Mouse (Mus musculus) heart, embryonic 15.5 days (tissue): Measurements from ENCODE around the gene Rnf225. TPM values are rescaled to one million over a fixed set of nuclear protein-coding genes. Genes with fewer than 3 reads are reported as not detected.
A peak's percentile ranks its signal among the peaks of the same experiment; 100 is the strongest.
"Not testable (repeated sequence)": the region's sequence is repeated elsewhere in the genome, so short reads cannot be mapped to it uniquely, and the experiment has no call there.

Experiments used
- ATAC-seq: fragments of 200-750 bp; cut with Nextera tagmentation; replicated peaks from 2 replicates; pipeline ENCODE4 v1.8.0; 2017; ENCODE audit warnings: low read depth, moderate TSS enrichment; ENCODE audit not compliant: insufficient number of reproducible peaks, insufficient read depth, low FRiP score
- H3K27ac ChIP-seq: fragments of 300-500 bp; sonication (generic); 2 replicates; pipeline ENCODE4 v1.5.1; 2015; ENCODE audit warnings: mild to moderate bottlenecking, inconsistent platforms
- H3K27me3 ChIP-seq: fragments of 300-500 bp; sonication (generic); 2 replicates; pipeline ENCODE4 v1.6.1; 2015; ENCODE audit warnings: inconsistent platforms
- H3K36me3 ChIP-seq: fragments of 300-500 bp; sonication (generic); 2 replicates; pipeline ENCODE4 v1.6.1; 2015; ENCODE audit warnings: mild to moderate bottlenecking, inconsistent platforms
- H3K4me1 ChIP-seq: fragments of 300-500 bp; sonication (generic); replicated peaks from 2 replicates; pipeline ENCODE4 v1.6.1; 2015; ENCODE audit warnings: inconsistent platforms
- H3K4me2 ChIP-seq: fragments of 300-500 bp; sonication (generic); 2 replicates; pipeline ENCODE4 v1.6.1; 2015; ENCODE audit warnings: inconsistent platforms, mild to moderate bottlenecking, moderate library complexity
- H3K4me3 ChIP-seq: fragments of 300-500 bp; sonication (generic); 2 replicates; pipeline ENCODE4 v1.5.1; 2015; ENCODE audit warnings: mild to moderate bottlenecking, inconsistent platforms
- H3K9ac ChIP-seq: fragments of 300-500 bp; sonication (generic); 2 replicates; pipeline ENCODE4 v1.6.1; 2015; ENCODE audit warnings: mild to moderate bottlenecking, inconsistent platforms
- H3K9me3 ChIP-seq: fragments of 300-500 bp; sonication (generic); replicated peaks from 2 replicates; pipeline ENCODE4 v1.6.1; 2016; ENCODE audit warnings: inconsistent platforms
- WGBS: fragments of 180-500 bp; shearing (Covaris S2); methylation state at CpG from one replicate; pipeline ENCODE4 v1.1.7; 2015; ENCODE audit warnings: mixed read lengths; 5-methylcytosine and 5-hydroxymethylcytosine counted together
- polyA plus RNA-seq: library from polyadenylated mRNA; unstranded; fragments of >200 nt; fragmentation: Nextera tagmentation; extraction: Ambion mirVana; gene quantifications from 2 replicates; pipeline ENCODE4 v1.2.1, GENCODE M21; 2015

Rnf225 gene
- 0.47 and 0.49 TPM in 2 replicates for polyA plus RNA-seq

DNA sequence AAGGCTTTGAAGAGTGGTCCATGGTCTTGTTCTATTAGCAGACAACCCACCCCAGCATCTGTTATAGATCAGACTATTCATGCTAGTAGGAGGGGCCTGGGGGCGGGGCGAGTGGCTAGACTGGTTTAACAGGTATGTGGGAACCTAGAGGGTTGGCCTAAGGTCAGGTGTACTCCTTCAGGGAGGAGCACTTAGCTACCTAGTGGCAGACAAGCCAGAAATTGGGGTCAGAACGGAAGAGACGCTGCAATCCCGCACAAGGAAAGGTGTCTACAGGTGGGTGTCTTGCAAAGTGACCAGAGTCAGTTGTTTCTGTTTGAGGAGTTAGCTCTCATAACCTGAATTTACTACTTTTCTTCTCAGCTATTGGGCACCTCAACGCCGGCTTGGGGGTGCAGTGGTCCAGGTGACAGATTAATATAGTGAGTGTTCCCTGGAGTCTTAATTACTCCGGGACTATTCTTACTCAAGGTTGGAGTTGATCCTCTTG is at the start of gene Rnf225:
Gene Rnf225 (plus strand): TSS at position 226 of the 490 bp plus-strand sequence.
- Histone ChIP-seq H3K9me3 (no peaks in the 10 kb centered on the region), H3K9ac (peak within 1 kb of the TSS; percentile 67), H3K4me2 (peak within 1 kb of the TSS; percentile 84), H3K4me1 (peaks cover 23% of the 10 kb centered on the region), H3K27me3 (no peaks in the 10 kb centered on the region), H3K36me3 (peaks cover 43% of the 10 kb centered on the region), H3K27ac (no peak within 1 kb of the TSS), H3K4me3 (peak within 1 kb of the TSS; percentile 48)
- no peak for ATAC-seq
- WGBS: 25% methylated on average over 8 of the region's 8 CpGs

DNA sequence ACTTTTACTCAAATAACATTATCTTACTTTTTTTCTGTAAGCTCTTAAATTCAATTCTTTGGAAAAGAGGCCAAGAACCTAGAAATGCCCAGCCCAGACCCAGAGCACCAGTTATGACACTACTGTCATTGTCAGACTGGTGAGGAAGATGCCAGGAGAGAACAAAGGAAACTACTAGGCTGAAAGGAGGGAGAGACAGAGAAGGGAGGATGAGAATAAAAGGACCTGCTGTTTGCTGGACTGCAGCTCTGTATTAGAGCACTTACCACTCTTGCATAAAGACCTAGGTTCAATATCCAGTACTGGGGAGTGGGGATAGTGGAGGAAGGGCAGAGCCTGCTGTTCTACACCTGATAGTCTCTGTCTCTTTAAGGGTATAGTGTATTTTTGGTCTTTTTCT is 47.2 kb upstream of the Rnf225 start:
- H3K4me1 ChIP-seq: peaks cover 8% of the 10 kb centered on the region
- no peak overlapping the region for H3K4me3 ChIP-seq
- no peak overlapping the region for H3K27ac ChIP-seq
- H3K27me3 ChIP-seq: no peaks in the 10 kb centered on the region
- peaks cover 7% of the 10 kb centered on the region; the same call in 1 of the 2 replicates for H3K36me3 ChIP-seq
- no peak overlapping the region for H3K9ac ChIP-seq
- no peak overlapping the region for H3K4me2 ChIP-seq
- ATAC-seq: no peak
- no peaks in the 10 kb centered on the region; the same call in 1 of the 2 replicates for H3K9me3 ChIP-seq

DNA sequence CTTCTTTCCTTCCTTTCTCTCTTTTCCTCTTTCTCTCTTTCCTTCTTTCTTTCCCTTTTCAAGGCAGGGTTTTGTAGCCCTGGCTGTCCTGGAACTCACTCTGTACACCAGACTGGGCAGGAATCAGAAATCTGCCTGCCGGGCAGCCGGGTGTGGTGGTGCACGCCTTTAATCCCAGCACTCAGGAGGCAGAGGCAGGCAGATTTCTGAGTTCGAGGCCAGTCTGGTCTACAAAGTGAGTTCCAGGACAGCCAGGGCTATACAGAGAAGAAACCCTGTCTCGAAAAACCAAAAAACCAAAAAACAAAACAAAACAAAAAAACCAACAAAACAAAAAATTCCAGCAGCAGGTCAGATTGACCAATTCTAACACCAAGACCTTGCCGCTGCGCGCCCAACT is 46.7 kb upstream of the Rnf225 start:
- peak overlapping the region; percentile 84 for H3K4me3 ChIP-seq
- not testable (repeated sequence) for ATAC-seq, H3K9me3 ChIP-seq, H3K4me1 ChIP-seq, H3K27me3 ChIP-seq, H3K27ac ChIP-seq
- peak overlapping the region; percentile 18; the same call in 1 of the 2 replicates for H3K9ac ChIP-seq
- WGBS: 41% methylated on average over 8 of the region's 8 CpGs
- H3K4me2 ChIP-seq: peak overlapping the region; percentile 74
- H3K36me3 ChIP-seq: peaks cover 12% of the 10 kb centered on the region

DNA sequence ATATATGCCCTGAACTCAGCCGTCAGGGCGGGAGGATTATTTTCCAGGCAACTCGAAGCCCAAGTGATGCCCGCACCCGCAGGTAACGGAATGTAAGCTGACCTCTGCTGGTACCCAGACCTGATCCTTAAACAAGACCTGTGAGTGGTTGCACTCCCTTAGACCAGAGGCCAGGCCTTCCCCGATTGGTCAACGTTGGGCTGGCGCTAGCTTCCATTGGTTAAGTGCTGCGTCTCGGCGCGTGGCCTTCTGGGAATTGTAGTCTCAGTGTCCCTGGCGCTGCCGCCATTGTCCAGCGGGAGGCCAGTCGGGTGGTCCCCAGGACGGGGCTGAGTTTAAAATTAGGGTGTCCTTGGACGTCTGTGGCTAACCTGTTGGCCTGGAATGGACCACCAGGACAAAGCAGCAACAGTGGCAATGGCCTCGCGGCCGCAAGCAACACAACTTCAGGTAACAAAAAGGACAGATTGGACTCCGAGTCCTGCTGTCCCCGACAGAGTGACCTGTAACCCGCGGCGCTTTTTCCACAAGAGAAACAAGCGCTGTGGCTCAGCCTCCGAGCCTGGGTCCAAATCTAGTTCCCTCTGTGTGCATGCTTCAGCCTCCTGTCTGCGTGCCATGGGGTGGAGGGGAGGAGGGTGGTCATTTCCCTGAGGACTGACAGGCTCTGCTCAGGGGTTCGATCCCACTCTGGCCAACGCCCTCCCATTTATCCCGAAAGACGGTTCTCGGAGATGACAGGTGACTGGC is 46.1 kb upstream of the Rnf225 start, which contains the start of gene Zfp128:
Gene Zfp128 (plus strand): TSS at position 267 of the 750 bp plus-strand sequence.
- peaks cover 18% of the 10 kb centered on the region for H3K36me3 ChIP-seq
- peak within 1 kb of the TSS; percentile 71 for H3K9ac ChIP-seq
- H3K4me1 ChIP-seq: peaks cover 8% of the 10 kb centered on the region
- under 1% methylated on average over 35 of the region's 35 CpGs for WGBS
- H3K9me3 ChIP-seq: no peaks in the 10 kb centered on the region; the same call in 1 of the 2 replicates
- peak within 1 kb of the TSS; percentile 84 for H3K4me3 ChIP-seq
- H3K27me3 ChIP-seq: no peaks in the 10 kb centered on the region
- peak within 1 kb of the TSS; percentile 38 for H3K27ac ChIP-seq
- H3K4me2 ChIP-seq: peak within 1 kb of the TSS; percentile 74
- peak; percentile 100 for ATAC-seq

DNA sequence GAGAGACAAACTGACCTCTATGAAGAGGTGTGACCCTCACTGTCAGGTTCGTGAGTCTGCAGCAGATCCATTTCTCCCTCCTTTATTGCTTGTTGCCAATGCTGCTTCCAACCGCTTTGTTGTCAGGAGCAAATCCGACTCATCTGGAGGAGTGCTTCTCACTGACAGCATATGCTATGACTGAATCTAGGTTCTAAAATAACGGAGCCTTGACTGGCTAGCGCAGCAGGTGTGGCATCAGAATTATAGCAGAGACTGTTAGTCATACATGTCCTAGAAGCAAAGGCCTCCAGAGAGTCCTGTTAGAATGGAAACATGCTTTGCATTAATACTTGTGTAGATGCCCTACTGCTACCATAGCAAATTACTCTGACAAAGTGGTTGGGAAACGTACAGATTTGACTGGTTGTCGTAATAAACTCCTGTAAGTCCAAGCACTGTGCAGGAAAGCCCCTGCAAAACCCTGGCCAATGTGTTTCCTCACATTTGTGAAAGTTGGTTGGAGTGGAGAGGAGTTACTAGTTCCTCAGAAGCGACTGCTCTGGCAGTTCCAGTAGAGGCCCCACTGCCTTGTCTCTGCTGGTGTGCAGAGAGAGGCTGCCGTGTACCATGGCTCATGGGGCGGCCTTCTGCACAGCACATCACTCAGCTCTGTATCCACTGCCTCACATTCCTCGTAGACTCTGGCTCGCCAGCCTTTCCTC is 40.5 kb upstream of the Rnf225 start:
- Histone ChIP-seq H3K27me3 (no peaks in the 10 kb centered on the region), H3K36me3 (peaks cover 64% of the 10 kb centered on the region), H3K4me2 (no peak overlapping the region), H3K9me3 (no peaks in the 10 kb centered on the region), H3K9ac (no peak overlapping the region), H3K4me3 (no peak overlapping the region), H3K4me1 (peaks cover 5% of the 10 kb centered on the region), H3K27ac (no peak overlapping the region)
- 89% methylated on average over 12 of the region's 12 CpGs for WGBS
- ATAC-seq: no peak

DNA sequence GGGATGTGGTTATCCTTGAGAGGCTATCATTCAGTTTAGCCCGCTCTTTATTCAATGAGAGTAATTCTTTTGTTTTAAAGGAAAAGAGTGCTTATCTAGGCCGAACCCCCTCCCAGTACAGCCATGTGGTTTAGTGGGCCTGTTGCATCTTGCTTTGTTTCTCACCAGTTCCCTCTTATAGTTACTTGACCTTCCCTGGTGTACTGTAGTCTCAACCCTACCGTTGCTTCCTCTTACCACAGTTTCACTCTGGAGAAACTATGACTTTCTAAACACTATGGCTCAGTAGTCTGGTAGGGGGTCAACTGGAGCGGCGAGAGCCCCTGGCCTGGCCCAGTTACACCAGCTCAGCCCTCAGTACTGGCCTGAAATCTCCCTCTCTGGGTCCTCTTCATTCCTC is 39.6 kb upstream of the Rnf225 start:
- Histone ChIP-seq H3K4me1 (no peaks in the 10 kb centered on the region), H3K27me3 (no peaks in the 10 kb centered on the region), H3K27ac (no peak overlapping the region), H3K36me3 (peaks cover 71% of the 10 kb centered on the region), H3K4me2 (no peak overlapping the region), H3K4me3 (no peak overlapping the region), H3K9me3 (no peaks in the 10 kb centered on the region), H3K9ac (no peak overlapping the region)
- 83% methylated on average over 5 of the region's 5 CpGs for WGBS
- ATAC-seq: no peak

DNA sequence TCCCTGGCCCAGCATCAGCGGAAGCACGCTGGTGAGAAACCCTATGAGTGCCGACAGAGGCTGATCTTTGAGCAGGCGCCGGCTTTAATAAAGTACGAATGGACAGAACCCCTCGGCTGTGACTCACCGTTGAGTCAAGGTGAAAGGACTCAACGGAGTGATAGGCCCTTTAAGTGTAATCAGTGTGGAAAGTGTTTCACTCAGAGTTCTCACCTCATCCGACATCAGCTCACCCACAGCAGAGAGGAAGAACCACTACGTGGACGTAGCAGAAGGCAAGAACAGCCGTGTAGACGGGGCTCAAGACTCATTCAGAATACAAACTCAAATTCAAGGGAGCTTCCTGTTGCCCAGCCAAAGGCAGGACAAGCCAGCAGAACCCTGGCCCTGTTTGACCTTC is 36.3 kb upstream of the Rnf225 start:
- no peaks in the 10 kb centered on the region for H3K9me3 ChIP-seq
- no peaks in the 10 kb centered on the region for H3K27me3 ChIP-seq
- peaks cover 55% of the 10 kb centered on the region for H3K36me3 ChIP-seq
- no peaks in the 10 kb centered on the region for H3K4me1 ChIP-seq
- no peak overlapping the region for H3K4me3 ChIP-seq
- no peak for ATAC-seq
- no peak overlapping the region for H3K9ac ChIP-seq
- no peak overlapping the region for H3K27ac ChIP-seq
- 89% methylated on average over 14 of the region's 14 CpGs for WGBS
- no peak overlapping the region for H3K4me2 ChIP-seq

DNA sequence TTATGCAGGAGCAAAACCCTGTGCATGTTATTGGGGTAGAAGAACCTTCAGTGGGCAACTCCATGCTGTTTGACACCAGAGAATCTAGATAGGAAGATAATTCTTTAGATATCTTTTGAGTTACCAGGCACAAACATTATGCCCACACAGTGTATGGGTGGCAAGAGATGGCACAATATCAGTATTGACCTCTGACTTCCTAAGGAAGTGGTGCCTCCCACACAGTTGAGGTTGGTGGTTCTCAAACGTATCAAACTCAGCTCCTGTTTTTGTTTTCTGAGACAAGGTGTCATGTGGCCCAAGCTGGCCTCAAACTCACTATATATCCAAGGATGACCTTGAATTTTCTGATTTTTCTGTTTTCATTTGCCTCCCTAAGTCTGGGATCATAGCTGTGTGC is 35.9 kb upstream of the Rnf225 start:
- 77% methylated on average over 1 of the region's 1 CpGs for WGBS
- Histone ChIP-seq H3K4me1 (no peaks in the 10 kb centered on the region), H3K27me3 (no peaks in the 10 kb centered on the region), H3K4me3 (no peak overlapping the region), H3K36me3 (peaks cover 51% of the 10 kb centered on the region), H3K4me2 (no peak overlapping the region), H3K27ac (no peak overlapping the region), H3K9ac (no peak overlapping the region), H3K9me3 (no peaks in the 10 kb centered on the region)
- ATAC-seq: no peak

DNA sequence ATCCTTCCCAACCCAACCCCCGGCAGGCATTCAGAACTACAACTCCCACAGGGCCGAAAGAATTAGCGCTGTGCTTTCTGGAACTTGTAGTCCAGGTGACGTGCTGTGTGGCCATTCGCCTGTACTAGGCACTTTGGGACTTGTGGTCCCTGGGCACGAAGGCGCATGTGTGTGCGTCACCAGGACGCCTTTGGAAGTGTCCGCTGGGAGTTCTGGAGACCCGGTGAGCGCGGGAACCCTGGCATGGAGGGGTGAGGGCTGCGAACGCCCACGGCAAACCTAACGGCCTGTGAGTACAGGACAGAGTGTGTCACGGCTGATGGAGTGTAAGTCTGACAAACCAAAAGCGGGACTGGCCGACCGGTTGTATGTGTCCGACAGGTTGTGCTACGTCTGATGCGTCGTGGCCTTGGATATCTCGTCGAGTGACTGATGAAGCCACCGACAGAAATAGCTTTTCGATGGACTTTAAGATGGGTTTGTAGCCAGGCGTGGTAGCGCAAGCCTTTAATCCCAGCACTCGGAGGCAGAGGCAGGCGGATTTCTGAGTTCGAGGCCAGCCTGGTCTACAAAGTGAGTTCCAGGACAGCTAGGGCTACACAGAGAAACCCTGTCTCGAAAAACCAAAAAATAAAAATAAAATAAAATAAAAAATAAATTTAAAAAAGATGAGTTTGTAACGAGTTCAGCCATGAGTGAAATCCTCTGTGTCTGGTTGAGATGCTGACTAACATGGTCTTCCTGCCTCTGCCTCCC is 29.4 kb upstream of the Rnf225 start, which contains the start of gene Zscan22:
Gene Zscan22 (plus strand): TSS at position 161 of the 756 bp plus-strand sequence.
- peak within 1 kb of the TSS; percentile 71 for H3K9ac ChIP-seq
- peaks cover 10% of the 10 kb centered on the region for H3K4me1 ChIP-seq
- WGBS: 6% methylated on average over 36 of the region's 36 CpGs
- H3K9me3 ChIP-seq: no peaks in the 10 kb centered on the region
- H3K27ac ChIP-seq: peak within 1 kb of the TSS; percentile 68
- H3K36me3 ChIP-seq: no peaks in the 10 kb centered on the region
- peak within 1 kb of the TSS; percentile 65 for H3K4me2 ChIP-seq
- peak; percentile 99 for ATAC-seq
- peak within 1 kb of the TSS; percentile 85 for H3K4me3 ChIP-seq
- no peaks in the 10 kb centered on the region for H3K27me3 ChIP-seq

DNA sequence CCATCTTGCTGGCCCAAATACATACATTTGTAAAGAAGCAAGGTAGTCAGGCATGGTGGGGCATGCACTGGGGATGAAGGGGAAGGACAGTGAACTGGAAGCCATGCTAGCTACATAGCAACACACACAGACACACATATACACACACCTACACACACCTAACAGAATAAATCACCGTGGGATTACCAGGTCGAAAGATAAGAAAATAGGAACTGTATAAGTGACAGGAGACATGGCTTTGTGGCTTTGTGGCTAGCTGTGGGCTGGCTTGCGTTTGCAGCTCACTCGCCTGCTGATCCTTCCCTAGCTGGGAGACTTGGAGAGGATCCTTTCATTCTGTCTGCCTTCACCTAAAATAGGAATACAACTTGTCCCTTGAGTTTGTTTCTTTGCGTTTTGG is 25.7 kb upstream of the Rnf225 start:
- no peaks in the 10 kb centered on the region for H3K9me3 ChIP-seq
- no peak overlapping the region for H3K4me2 ChIP-seq
- H3K27me3 ChIP-seq: no peaks in the 10 kb centered on the region
- 86% methylated on average over 5 of the region's 5 CpGs for WGBS
- H3K4me3 ChIP-seq: no peak overlapping the region
- H3K9ac ChIP-seq: no peak overlapping the region
- ATAC-seq: no peak
- peaks cover 18% of the 10 kb centered on the region for H3K36me3 ChIP-seq
- H3K27ac ChIP-seq: no peak overlapping the region
- H3K4me1 ChIP-seq: peaks cover 10% of the 10 kb centered on the region

DNA sequence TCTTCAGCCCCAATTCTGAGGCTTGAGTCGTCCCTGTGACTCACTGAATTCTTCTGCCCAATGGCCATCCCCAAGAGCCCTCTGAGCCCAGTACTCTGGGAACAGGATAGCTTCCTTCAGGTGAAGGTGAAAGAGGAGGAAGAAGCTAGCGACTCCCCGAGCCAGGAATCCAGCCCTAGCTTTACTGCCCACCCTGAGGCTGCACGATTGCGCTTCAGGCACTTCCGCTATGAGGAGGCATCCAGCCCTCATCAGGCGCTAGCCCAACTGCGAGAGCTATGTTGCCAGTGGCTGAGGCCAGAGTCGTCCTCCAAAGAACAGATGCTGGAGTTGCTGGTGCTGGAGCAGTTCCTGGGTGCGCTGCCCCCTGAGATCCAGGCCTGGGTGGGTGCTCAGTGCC is 23.6 kb upstream of the Rnf225 start:
- Histone ChIP-seq H3K27me3 (no peaks in the 10 kb centered on the region), H3K4me3 (peak overlapping the region; percentile 20; the same call in 1 of the 2 replicates), H3K27ac (no peak overlapping the region), H3K4me2 (peak overlapping the region; percentile 29), H3K4me1 (peaks cover 3% of the 10 kb centered on the region), H3K36me3 (peaks cover 39% of the 10 kb centered on the region), H3K9me3 (no peaks in the 10 kb centered on the region), H3K9ac (no peak overlapping the region)
- no peak for ATAC-seq
- 50% methylated on average over 10 of the region's 10 CpGs for WGBS
